Mouse (Mus musculus) thymus, postnatal 36 days (tissue): ENCODE results near the gene Fbxo36.

Experiments used
- DNase-seq, 2 experiments: peaks; one replicate each; pipeline ENCODE4 v3.0.0; 2022; ENCODE audit warnings: mixed read lengths in 2 of 2

Fbxo36 gene

GRCm38 (mm10) chr1:84839309-84840017 is at the start of gene Fbxo36:
TSS of gene Fbxo36 (plus strand) at chr1:84839841.
- peak; percentile 89 to 91 for DNase-seq

GRCm38 (mm10) chr1:84791393-84791792 is 48.2 kb upstream of the Fbxo36 start:
- no peak for DNase-seq

DNA sequence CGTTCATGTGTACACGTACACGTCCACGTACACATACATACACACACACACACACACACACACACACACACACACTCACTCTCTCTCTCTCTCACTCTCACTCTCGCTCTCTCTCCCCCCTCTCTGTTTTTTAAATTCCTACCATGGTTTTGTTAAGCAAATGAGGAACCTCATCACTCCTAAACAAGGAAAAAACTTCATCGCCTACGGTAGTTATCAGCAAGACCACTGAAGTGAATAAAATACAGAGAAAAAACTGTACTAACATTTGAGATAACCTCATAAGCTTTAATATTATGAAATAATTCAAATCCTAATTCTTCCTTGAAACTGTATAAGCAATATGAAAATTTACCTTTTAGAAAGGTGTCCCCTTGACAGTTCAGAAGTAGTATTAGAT is 44.3 kb upstream of the Fbxo36 start:
- DNase-seq, result no peak

DNA sequence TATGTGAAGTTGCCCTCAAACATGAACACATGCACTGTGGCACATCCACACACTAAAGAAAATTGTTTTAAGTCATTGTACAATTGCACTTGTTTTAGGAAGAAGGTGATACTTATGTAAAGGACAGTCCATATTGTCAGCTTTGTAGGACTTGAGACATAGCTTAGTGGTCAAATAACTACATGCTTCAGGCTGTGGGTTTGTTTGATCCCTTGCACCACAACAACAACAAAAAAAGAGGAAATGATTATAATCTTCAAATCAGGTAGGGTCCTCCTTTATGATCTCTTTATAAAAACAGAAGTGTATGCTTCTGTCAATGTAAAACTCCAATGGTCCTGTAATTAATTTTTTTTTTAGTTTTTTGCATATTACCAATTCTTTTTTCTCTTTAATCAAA is 40.5 kb upstream of the Fbxo36 start:
- DNase-seq, result no peak

GRCm38 (mm10) chr1:84803788-84804187 is 35.9 kb upstream of the Fbxo36 start:
- no peak for DNase-seq

- no peak for DNase-seq
Measured at GRCm38 (mm10) chr1:84817596-84817995, 22.0 kb upstream of the Fbxo36 start.

GRCm38 (mm10) chr1:84825091-84825490 is 14.6 kb upstream of the Fbxo36 start:
- DNase-seq, result no peak

DNA sequence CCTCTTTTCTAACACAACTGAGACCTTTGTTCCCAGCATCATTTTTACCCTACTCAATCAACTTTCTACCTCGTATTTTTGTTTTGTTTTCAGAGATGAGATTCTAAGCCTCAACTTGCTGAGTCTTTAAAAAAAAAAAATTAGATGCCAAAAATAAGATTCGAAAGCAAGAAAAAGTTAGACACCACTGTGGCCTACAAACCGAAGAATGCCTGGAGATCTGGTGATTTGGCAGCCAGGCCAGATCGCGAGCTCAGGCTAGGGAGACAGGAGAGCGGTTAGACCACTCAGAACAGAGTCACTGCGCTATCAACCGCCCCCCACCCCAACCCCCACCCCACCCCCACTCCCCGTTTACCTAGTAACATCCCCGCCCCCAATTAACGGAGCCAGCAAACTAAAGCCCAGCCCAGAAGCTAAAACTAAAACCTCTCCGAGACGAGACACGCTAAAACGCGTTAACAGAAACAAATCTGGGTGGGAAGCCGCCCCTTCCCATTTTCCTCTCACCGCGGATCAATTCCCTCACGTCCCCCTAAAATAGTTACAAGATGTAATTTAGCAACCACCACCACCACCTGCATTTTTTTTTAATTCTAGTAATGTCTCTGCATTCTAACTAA is 2.0 kb upstream of the Fbxo36 start:
- peak in 1 of 2 experiments; percentile 9 for DNase-seq

DNA sequence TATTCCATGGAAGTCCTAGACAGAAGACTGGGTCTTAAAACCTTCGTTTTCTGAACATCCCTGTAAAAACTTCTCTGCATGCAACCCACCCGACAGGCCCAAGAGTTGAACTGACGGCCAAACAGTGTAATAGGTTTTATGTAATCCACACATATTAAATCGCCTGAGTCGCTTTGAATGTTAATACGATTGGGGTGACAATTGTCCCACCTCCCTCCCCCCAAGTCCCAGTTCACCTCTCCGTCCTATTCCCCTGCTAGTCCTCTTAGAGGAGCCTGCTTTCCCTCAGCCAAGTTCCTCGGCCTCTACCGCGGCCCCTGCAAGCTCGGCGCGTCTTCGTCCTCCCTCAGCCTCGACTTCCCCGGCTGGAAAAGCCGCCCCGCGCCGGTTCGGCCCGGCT is 1.5 kb upstream of the Fbxo36 start:
- DNase-seq, result no peak

GRCm38 (mm10) chr1:84838621-84839151 is 955 bp upstream of the Fbxo36 start:
- DNase-seq, result peak; percentile 84 to 90

GRCm38 (mm10) chr1:84840018-84840664 is 500 bp downstream of the Fbxo36 start, which contains the start of gene Trip12:
TSS of gene Trip12 (minus strand) at chr1:84840516.
- no peak for DNase-seq

GRCm38 (mm10) chr1:84841061-84841460 is 1.4 kb downstream of the Fbxo36 start:
- no peak for DNase-seq

DNA sequence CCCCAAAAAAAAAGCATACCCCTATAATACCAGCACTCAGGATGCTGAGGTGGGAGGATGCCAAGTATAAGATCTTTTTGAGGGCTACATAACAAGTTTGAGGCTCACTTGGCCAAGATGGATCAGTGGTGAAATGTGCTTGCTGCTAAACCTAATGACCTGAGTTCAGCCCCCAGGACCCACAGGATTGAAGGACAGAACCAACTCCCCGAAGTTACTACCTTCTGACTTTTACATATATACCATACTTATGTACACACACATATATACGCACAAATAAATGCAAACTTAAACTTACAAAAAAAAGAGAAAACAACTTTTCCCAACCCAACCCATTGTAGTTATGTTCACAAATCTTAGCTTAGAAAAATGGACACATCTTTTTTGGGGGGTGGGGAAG is 3.7 kb downstream of the Fbxo36 start:
- DNase-seq, result no peak

- no peak for DNase-seq
Measured at GRCm38 (mm10) chr1:84847698-84848097, 8.1 kb downstream of the Fbxo36 start.

- DNase-seq, result no peak
Measured at GRCm38 (mm10) chr1:84848335-84848734, 8.7 kb downstream of the Fbxo36 start.

- no peak for DNase-seq
Measured at GRCm38 (mm10) chr1:84848801-84849455, 9.3 kb downstream of the Fbxo36 start.

- DNase-seq, result no peak
Measured at GRCm38 (mm10) chr1:84849804-84850203, 10.2 kb downstream of the Fbxo36 start.

DNA sequence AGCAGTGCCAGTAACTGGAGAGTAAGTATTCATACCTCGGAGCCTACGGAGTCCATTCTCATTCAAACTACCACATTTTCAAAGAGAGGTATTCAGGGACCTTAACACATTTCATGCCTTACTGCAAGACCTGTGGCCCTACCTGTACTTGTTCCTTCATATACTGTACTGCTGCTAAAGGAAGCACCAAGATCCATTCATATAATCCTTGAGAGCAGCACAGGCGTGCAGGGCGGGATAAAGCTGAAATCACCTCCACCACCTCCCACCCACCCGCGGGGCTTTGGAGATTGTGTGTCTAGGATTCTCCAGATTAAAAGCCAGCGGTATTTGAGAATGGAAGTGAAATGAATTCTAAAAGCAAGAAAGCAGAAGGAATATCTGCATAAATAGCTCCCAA is 10.8 kb downstream of the Fbxo36 start:
- DNase-seq, result no peak

DNA sequence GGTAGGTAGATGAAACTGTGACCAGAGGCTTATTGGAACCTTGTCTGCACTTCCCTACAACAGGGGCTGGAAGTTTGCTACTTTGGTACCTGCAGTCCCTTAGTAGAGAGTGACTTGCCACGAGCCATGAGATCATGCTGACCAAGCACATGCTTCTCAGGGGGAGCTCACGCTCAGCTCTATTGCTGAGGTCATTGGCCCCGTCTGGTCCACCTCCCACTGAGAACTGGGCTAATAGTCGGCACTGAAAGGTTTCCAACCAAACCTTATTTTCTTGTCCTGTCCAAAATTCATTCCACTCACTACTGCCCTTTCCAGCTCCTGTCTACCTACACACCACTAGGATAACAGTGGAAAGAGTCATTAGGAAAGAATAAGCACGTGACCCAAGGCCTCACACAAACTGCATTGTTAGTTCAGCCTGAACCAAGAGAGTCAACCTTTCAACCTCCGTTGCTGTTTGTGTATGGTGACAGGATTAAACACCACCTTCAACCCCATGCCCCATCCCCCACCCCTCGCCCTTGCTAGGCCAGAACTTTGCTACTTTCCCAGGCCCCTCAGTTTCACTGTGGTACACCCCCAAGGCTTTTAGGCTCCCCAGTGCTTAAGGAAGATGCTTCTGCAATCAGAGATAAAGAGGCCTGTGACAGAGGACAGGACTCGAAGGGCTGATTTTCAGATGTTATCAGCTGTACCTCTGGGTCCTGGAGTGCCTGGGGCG is 12.0 kb downstream of the Fbxo36 start:
- no peak for DNase-seq

- DNase-seq, result no peak
Measured at GRCm38 (mm10) chr1:84853721-84854120, 14.1 kb downstream of the Fbxo36 start.

DNA sequence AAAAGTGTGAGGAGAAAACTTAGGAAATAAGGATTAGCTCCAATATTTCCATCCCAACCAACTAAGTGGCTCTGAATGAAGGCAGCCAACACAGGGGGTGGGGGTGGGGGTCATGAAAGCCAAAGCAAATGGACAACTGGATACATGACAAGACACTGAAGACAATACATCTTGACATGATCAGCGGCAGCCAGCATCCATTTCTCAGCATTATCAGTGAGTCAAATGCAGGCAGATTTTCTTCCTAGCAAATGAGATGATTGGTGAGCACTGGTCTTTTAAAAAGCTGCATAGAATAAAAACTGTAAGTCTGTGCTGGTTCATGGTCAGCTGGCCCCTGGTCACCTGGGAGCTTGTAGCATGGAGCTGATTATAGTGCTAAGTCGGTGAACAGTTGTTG is 15.3 kb downstream of the Fbxo36 start:
- DNase-seq, result no peak

GRCm38 (mm10) chr1:84855756-84856155 is 16.1 kb downstream of the Fbxo36 start:
- no peak for DNase-seq

DNA sequence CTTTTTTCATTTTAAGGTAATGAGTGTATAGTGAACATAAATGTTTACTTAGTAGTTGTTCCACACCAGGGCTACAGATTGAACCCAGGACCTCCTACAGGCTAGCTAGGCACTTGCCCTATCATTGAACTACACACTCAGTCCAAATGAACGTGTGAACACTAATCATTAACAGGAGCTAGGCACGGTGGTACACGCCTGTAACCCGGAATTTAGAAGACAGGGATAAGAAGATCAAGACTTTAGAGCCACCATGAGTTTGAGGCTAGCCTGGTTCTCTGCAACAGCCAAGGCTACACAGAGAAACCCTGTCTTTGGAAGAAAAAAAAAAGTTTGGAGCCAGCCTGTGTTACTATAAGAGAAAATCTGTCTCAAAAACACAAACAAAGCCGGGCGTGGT is 20.0 kb downstream of the Fbxo36 start:
- no peak for DNase-seq
